13 mouse cellular contexts compared by ENCODE assay signal in the genomic region with DNA sequence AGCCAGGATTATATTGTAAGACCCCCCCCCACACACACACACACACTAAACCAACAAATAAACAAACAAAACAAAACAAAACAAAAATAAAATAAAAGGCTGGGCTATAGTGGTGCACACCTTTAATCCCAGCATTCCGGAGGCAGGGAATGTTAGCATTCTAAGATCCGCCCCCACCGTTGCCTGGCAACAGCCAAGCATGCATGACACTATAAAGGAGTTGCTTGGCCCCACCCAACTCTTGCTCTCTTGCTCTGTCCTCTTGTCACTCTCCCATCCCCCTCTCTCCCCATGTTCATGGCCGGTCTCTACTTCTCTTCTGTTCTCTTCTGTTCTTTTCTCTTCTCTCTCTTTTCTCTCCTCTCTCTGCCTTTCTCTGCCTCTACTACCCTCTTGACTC.
A peak's percentile ranks its signal among the peaks of the same experiment; 100 is the strongest.
DNase-seq lines count a peak whose midpoint lies in the region; ATAC-seq and TF ChIP-seq lines count a peak whose summit lies in the region.
"Had no signal": no experiment of that assay in that cellular context is flagged by ENCODE, and none has a peak within 500 bp of the region (broad histone marks: within the 10 kb centered on the region; RNA-seq: fewer than 3 reads in every experiment).

No protein-coding gene starts in this region.

- ATAC-seq in midbrain, postnatal 0 days (ENCODE audit: low FRiP score) = no peak
- 0 out of 2 replicates have a peak, but pooled peaks have one; percentile 48 for ATAC-seq in midbrain, embryonic 13.5 days

- intact Hi-C loops in heart, postnatal 36 days (cut with DNase I) = no loop called here

- H3K36me3 ChIP-seq in midbrain, embryonic 10.5 days = no peaks in the 10 kb centered on the region
- no peaks in the 10 kb centered on the region for H3K36me3 ChIP-seq in midbrain, postnatal 0 days (ENCODE audit: insufficient read depth, low read length)
- H3K36me3 ChIP-seq in midbrain, embryonic 13.5 days = no peaks in the 10 kb centered on the region
- H3K36me3 ChIP-seq: hindbrain, embryonic 15.5 days; limb, embryonic 15.5 days had no signal

- peak; percentile 70 for DNase-seq in midbrain, embryonic 10.5 days (ENCODE audit: low spot score)
- no peak for DNase-seq in midbrain, postnatal 0 days (ENCODE audit: low spot score)
- DNase-seq in embryo, embryonic 10.5 days (ENCODE audit: low spot score) = peak; percentile 75
- DNase-seq in kidney, adult 18-20 months = peak; percentile 38
- DNase-seq in cerebellum, postnatal 36 days = no peak
- DNase-seq in heart, postnatal 36 days = no peak
- no peak for DNase-seq in frontal cortex, postnatal 36 days (ENCODE audit: low spot score in 2 of 2)
- DNase-seq: adrenal gland, postnatal 25 days; gastrocnemius, adult 2 months; spleen, adult 18-20 months had no signal

- no peak overlapping the region for H3K9ac ChIP-seq in midbrain, postnatal 0 days (replicated peaks; ENCODE audit: low read length, poor library complexity, severe bottlenecking)
- H3K9ac ChIP-seq in midbrain, embryonic 13.5 days (replicated peaks) = no peak overlapping the region
- H3K9ac ChIP-seq: hindbrain, embryonic 15.5 days; limb, embryonic 15.5 days had no signal

- H3K4me1 ChIP-seq in midbrain, embryonic 10.5 days = peaks cover 17% of the 10 kb centered on the region
- H3K4me1 ChIP-seq in midbrain, postnatal 0 days (ENCODE audit: insufficient read depth, low read length) = no peaks in the 10 kb centered on the region
- 0 out of 2 replicates have a peak, but pooled peaks cover 4% of the 10 kb centered on the region for H3K4me1 ChIP-seq in midbrain, embryonic 13.5 days (replicated peaks)
- H3K4me1 ChIP-seq: hindbrain, embryonic 15.5 days had no signal

- H3K4me3 ChIP-seq in midbrain, embryonic 10.5 days = no peak overlapping the region
- H3K4me3 ChIP-seq in midbrain, postnatal 0 days (ENCODE audit: low read depth, low read length) = no peak overlapping the region
- no peak overlapping the region for H3K4me3 ChIP-seq in midbrain, embryonic 13.5 days (replicated peaks)
- H3K4me3 ChIP-seq: gastrocnemius, adult 2 months; hindbrain, embryonic 15.5 days; limb, embryonic 15.5 days had no signal

- TF ChIP-seq CTCF in midbrain, postnatal 0 days (IDR thresholded peaks at IDR 0.05) = no peak

- WGBS in midbrain, embryonic 10.5 days = 28% methylated on average over 4 of the region's 4 CpGs
- WGBS in midbrain, postnatal 0 days = 38% methylated on average over 4 of the region's 4 CpGs
- WGBS in midbrain, embryonic 13.5 days = 24% methylated on average over 4 of the region's 4 CpGs

- H3K27me3 ChIP-seq in midbrain, embryonic 10.5 days (ENCODE audit: low read depth, poor library complexity, severe bottlenecking) = no peaks in the 10 kb centered on the region
- no peaks in the 10 kb centered on the region for H3K27me3 ChIP-seq in midbrain, postnatal 0 days (ENCODE audit: insufficient read depth, low read length)
- H3K27me3 ChIP-seq in midbrain, embryonic 13.5 days = no peaks in the 10 kb centered on the region
- H3K27me3 ChIP-seq: hindbrain, embryonic 15.5 days; limb, embryonic 15.5 days had no signal

- peak overlapping the region; percentile 71 for H3K27ac ChIP-seq in midbrain, embryonic 10.5 days (replicated peaks)
- H3K27ac ChIP-seq in midbrain, postnatal 0 days (ENCODE audit: low read depth, low read length) = no peak overlapping the region
- no peak overlapping the region for H3K27ac ChIP-seq in midbrain, embryonic 13.5 days
- H3K27ac ChIP-seq: gastrocnemius, adult 2 months; hindbrain, embryonic 15.5 days; limb, embryonic 15.5 days had no signal

- H3K9me3 ChIP-seq in midbrain, embryonic 10.5 days (replicated peaks) = no peaks in the 10 kb centered on the region
- no peaks in the 10 kb centered on the region for H3K9me3 ChIP-seq in midbrain, postnatal 0 days (ENCODE audit: low read length)
- no peaks in the 10 kb centered on the region for H3K9me3 ChIP-seq in midbrain, embryonic 13.5 days
- H3K9me3 ChIP-seq: hindbrain, embryonic 15.5 days; limb, embryonic 15.5 days had no signal

- H3K4me2 ChIP-seq in midbrain, postnatal 0 days (ENCODE audit: low read depth, low read length, poor library complexity, severe bottlenecking) = no peak overlapping the region
- H3K4me2 ChIP-seq in midbrain, embryonic 13.5 days (replicated peaks) = no peak overlapping the region
- H3K4me2 ChIP-seq: hindbrain, embryonic 15.5 days; limb, embryonic 15.5 days had no signal

Comparison
In these comparisons a context has a peak if more than half of its experiments do, and no peak if none do; other contexts are left out.
1. DNase-seq: peak in midbrain, embryonic 10.5 days (single experiment), embryo, embryonic 10.5 days (single experiment) and kidney, adult 18-20 months (single experiment); none in midbrain, postnatal 0 days (single experiment), cerebellum, postnatal 36 days (0 of 2), heart, postnatal 36 days (0 of 2) and frontal cortex, postnatal 36 days (0 of 2).